Mouse (Mus musculus): Measurements from ENCODE around the gene Cyp2r1. TPM values are rescaled to one million over a fixed set of nuclear protein-coding genes. Genes with fewer than 3 reads are reported as not detected.
A peak's percentile ranks its signal among the peaks of the same experiment; 100 is the strongest.
"Not testable (repeated sequence)": the region's sequence is repeated elsewhere in the genome, so short reads cannot be mapped to it uniquely, and the experiment has no call there.

The Cyp2r1 gene
- polyA plus RNA-seq (2015; fragmentation: Nextera tagmentation; extraction: Ambion mirVana) = 1.9 and 2.1 TPM in 2 replicates

DNA sequence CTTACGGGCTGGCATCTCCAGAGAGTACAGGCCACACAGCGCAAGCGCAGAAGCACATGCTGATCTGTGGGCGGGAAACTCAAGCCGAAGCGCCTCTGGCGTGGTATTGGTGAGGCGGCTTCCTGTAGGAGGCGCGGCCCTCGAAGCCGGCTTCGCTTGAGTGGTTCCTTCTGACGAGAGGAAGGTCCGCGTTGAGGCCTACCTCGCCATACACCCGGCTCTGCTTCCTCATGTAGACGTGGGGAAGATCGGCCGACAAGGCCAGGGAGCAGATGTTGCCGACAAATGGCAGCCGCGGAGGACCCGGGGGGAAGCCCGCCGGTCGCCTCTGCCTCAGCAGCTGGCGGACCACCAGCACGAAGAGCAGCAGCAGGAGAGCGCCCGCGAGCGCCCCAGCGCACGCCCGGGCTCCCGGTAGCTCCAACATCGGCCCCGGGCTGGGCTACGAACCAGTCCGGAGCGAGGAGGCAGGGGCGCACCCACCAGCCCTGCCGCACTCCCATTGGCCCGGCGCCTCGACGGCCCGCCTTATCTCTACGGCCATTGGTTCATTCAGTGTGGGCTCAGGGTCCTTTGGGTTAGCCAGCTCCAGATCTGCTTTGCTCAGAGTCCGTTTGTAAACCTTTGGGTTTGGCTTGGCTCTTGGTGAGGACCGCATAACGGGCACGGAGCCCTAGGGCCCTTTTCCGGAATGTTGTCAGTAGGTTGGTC is at the start of gene Cyp2r1:
Cyp2r1 (minus strand) TSS at position 442 of the 711 bp plus-strand sequence.
- Histone ChIP-seq H3K9ac (ENCODE audit: low read length) (peak within 1 kb of the TSS; percentile 84), H3K27ac (ENCODE audit: low read length) (peak within 1 kb of the TSS; percentile 92), H3K9me3 (ENCODE audit: control insufficient read depth, low read length) (no peaks in the 10 kb centered on the region), H3K36me3 (ENCODE audit: control insufficient read depth, insufficient read depth, low read length) (no peaks in the 10 kb centered on the region), H3K4me3 (ENCODE audit: low read length) (peak within 1 kb of the TSS; percentile 72), H3K4me1 (replicated peaks; ENCODE audit: control insufficient read depth, insufficient read depth, low read length) (no peaks in the 10 kb centered on the region), H3K27me3 (ENCODE audit: control insufficient read depth, insufficient read depth, low read depth, low read length) (no peaks in the 10 kb centered on the region), H3K4me2 (ENCODE audit: low read depth, low read length) (peak within 1 kb of the TSS; percentile 96)
- 3% methylated on average over 50 of the region's 56 CpGs for WGBS
- ATAC-seq (ENCODE audit: low read depth) = peak; percentile 100

DNA sequence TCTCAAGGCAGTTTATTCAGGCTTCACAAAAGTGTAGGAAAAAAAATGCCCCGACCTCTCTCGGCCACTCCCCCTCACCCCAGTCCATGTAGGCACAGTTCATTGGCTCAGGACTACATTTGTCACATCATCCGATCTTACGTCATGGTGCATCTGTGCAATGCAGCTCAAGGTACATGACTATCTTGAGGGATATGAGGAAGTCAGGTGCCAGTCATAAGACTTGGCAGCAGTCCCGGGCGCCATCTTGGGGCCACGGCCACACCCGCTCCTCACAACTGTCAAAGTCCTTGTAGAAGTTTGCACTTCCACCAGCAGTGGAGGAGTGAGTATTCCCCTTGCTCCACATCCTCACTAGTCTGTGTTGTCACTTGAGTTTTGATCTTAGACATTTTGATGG is 31.6 kb upstream of the Cyp2r1 start:
- H3K4me3 ChIP-seq (ENCODE audit: low read length); H3K4me1 ChIP-seq (replicated peaks; ENCODE audit: control insufficient read depth, insufficient read depth, low read length); H3K27ac ChIP-seq (ENCODE audit: low read length); H3K36me3 ChIP-seq (ENCODE audit: control insufficient read depth, insufficient read depth, low read length); H3K9me3 ChIP-seq (ENCODE audit: control insufficient read depth, low read length); H3K27me3 ChIP-seq (ENCODE audit: control insufficient read depth, insufficient read depth, low read depth, low read length); H3K9ac ChIP-seq (ENCODE audit: low read length); H3K4me2 ChIP-seq (ENCODE audit: low read depth, low read length); ATAC-seq (ENCODE audit: low read depth): not testable (repeated sequence)
- WGBS = 88% methylated on average over 8 of the region's 8 CpGs

DNA sequence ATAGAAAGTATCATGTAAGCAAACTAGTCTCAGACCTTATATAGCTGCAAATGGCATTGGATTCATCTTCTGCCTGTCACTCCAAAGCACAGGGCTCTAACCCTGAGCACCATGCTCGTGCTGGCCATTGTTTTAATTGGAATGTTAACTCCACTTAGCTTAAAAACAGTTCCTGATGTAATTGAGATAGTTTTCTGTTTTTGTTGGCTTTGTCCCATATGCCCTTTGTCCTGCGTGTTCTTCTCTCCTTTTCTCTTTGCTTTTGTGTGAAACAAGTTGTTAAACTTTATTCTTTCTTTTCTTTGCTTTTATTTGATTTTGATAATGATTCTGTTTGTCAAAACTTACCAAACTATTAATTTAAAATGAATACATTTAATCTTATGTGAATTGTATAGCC is 19.7 kb upstream of the Cyp2r1 start:
- WGBS = 43% methylated on average over 2 of the region's 2 CpGs
- H3K4me3 ChIP-seq (ENCODE audit: low read length) = no peak overlapping the region
- no peaks in the 10 kb centered on the region for H3K36me3 ChIP-seq (ENCODE audit: control insufficient read depth, insufficient read depth, low read length)
- H3K4me1 ChIP-seq (replicated peaks; ENCODE audit: control insufficient read depth, insufficient read depth, low read length) = no peaks in the 10 kb centered on the region
- no peak overlapping the region for H3K4me2 ChIP-seq (ENCODE audit: low read depth, low read length)
- H3K27ac ChIP-seq (ENCODE audit: low read length) = no peak overlapping the region
- no peak overlapping the region for H3K9ac ChIP-seq (ENCODE audit: low read length)
- H3K9me3 ChIP-seq (ENCODE audit: control insufficient read depth, low read length) = no peaks in the 10 kb centered on the region
- ATAC-seq (ENCODE audit: low read depth) = no peak
- H3K27me3 ChIP-seq (ENCODE audit: control insufficient read depth, insufficient read depth, low read depth, low read length) = no peaks in the 10 kb centered on the region

DNA sequence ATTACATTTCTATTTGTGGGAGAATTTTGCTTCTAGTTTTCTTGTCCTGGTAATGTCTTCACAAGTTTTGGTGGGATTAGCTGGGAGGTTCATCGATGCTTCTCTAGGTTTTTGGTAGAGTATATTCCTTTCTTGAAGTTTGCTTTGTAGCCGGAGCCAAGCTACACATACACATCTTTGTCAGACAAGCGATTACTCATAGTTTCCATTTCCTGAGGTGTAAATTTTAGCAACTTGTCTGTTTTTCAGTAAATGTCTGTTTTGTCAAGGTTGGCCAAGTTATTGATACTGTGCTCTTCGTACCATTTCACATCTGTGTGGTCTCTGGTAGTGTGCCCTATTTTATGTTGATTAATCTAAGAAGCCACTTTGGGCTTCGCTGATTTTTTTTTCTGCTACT is 18.4 kb upstream of the Cyp2r1 start:
- 65% methylated on average over 5 of the region's 5 CpGs for WGBS
- no peak overlapping the region for H3K27ac ChIP-seq (ENCODE audit: low read length)
- no peak overlapping the region for H3K9ac ChIP-seq (ENCODE audit: low read length)
- H3K36me3 ChIP-seq (ENCODE audit: control insufficient read depth, insufficient read depth, low read length) = no peaks in the 10 kb centered on the region
- no peak for ATAC-seq (ENCODE audit: low read depth)
- no peaks in the 10 kb centered on the region for H3K9me3 ChIP-seq (ENCODE audit: control insufficient read depth, low read length)
- H3K4me2 ChIP-seq (ENCODE audit: low read depth, low read length) = no peak overlapping the region
- no peaks in the 10 kb centered on the region for H3K4me1 ChIP-seq (replicated peaks; ENCODE audit: control insufficient read depth, insufficient read depth, low read length)
- H3K4me3 ChIP-seq (ENCODE audit: low read length) = no peak overlapping the region
- no peaks in the 10 kb centered on the region for H3K27me3 ChIP-seq (ENCODE audit: control insufficient read depth, insufficient read depth, low read depth, low read length)

DNA sequence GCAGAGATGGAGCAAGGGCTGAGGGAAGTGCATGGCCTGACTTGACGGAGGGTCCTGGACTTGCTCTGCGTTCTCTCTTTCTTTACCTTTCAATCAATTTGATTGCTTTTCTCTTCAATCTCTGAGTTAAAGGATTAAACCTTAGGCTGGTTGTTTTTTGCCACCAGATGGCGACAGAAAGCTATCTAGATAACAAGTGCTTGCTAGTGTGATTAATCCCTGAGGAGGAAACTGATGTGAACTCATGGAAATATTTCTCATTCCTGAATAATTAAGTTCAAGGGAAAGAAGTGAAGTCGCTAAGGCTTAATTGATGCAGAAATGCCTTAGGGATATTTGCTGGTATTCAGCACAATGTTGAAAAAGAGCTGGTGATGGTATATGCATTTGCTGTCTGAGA is 17.7 kb upstream of the Cyp2r1 start:
- no peak overlapping the region for H3K4me2 ChIP-seq (ENCODE audit: low read depth, low read length)
- H3K4me3 ChIP-seq (ENCODE audit: low read length) = no peak overlapping the region
- WGBS = 4% methylated on average over 4 of the region's 4 CpGs
- no peak for ATAC-seq (ENCODE audit: low read depth)
- H3K4me1 ChIP-seq (replicated peaks; ENCODE audit: control insufficient read depth, insufficient read depth, low read length) = no peaks in the 10 kb centered on the region
- H3K27me3 ChIP-seq (ENCODE audit: control insufficient read depth, insufficient read depth, low read depth, low read length) = no peaks in the 10 kb centered on the region
- H3K36me3 ChIP-seq (ENCODE audit: control insufficient read depth, insufficient read depth, low read length) = no peaks in the 10 kb centered on the region
- H3K9ac ChIP-seq (ENCODE audit: low read length) = no peak overlapping the region
- H3K27ac ChIP-seq (ENCODE audit: low read length) = no peak overlapping the region
- no peaks in the 10 kb centered on the region for H3K9me3 ChIP-seq (ENCODE audit: control insufficient read depth, low read length)

DNA sequence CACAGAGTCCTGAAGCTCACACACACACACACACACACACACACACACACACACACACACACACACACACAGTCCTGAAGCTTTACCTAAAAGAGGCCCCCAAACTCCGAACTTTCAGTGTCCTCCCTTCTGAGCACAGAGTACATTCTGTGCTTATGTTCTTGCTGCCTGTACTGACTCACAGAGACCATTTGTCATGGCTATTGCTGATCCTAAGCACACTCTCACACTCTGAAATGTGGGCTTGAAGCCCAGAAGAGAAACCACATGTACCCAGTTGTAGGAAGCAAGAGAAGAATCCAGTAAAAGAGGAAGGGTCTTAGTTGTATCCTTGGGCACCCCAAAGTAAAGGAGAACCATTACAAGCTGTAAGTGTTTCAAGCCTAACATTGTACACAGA is 14.9 kb upstream of the Cyp2r1 start:
- H3K9ac ChIP-seq (ENCODE audit: low read length) = no peak overlapping the region
- no peaks in the 10 kb centered on the region for H3K36me3 ChIP-seq (ENCODE audit: control insufficient read depth, insufficient read depth, low read length)
- H3K27me3 ChIP-seq (ENCODE audit: control insufficient read depth, insufficient read depth, low read depth, low read length) = no peaks in the 10 kb centered on the region
- H3K4me3 ChIP-seq (ENCODE audit: low read length) = no peak overlapping the region
- H3K4me2 ChIP-seq (ENCODE audit: low read depth, low read length) = no peak overlapping the region
- H3K9me3 ChIP-seq (ENCODE audit: control insufficient read depth, low read length) = no peaks in the 10 kb centered on the region
- no peak overlapping the region for H3K27ac ChIP-seq (ENCODE audit: low read length)
- H3K4me1 ChIP-seq (replicated peaks; ENCODE audit: control insufficient read depth, insufficient read depth, low read length) = no peaks in the 10 kb centered on the region
- WGBS = 79% methylated on average over 1 of the region's 1 CpGs
- ATAC-seq (ENCODE audit: low read depth) = no peak

DNA sequence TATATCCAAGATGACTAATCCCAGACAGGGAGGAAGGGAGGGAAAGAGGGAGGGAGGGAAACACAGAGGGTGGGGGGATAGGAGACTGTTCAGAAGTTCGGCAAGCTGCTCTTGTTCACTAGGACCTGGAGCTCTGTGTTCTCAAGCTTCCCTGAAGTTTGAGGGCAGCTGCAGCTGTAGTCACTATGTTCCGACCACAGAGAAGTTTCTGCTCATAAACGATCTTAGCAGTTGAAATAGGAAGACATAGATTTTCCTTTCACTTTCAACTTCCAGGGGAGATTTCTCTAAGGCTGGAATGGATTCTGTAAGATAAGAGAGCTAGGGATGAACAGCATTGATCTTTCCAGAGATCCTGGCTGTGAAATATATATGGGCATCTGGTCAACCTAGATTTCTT is 14.2 kb upstream of the Cyp2r1 start:
- no peak for ATAC-seq (ENCODE audit: low read depth)
- no peak overlapping the region for H3K27ac ChIP-seq (ENCODE audit: low read length)
- 65% methylated on average over 3 of the region's 3 CpGs for WGBS
- H3K9ac ChIP-seq (ENCODE audit: low read length) = no peak overlapping the region
- H3K36me3 ChIP-seq (ENCODE audit: control insufficient read depth, insufficient read depth, low read length) = no peaks in the 10 kb centered on the region
- H3K4me3 ChIP-seq (ENCODE audit: low read length) = no peak overlapping the region
- H3K9me3 ChIP-seq (ENCODE audit: control insufficient read depth, low read length) = no peaks in the 10 kb centered on the region
- no peak overlapping the region for H3K4me2 ChIP-seq (ENCODE audit: low read depth, low read length)
- no peaks in the 10 kb centered on the region for H3K4me1 ChIP-seq (replicated peaks; ENCODE audit: control insufficient read depth, insufficient read depth, low read length)
- no peaks in the 10 kb centered on the region for H3K27me3 ChIP-seq (ENCODE audit: control insufficient read depth, insufficient read depth, low read depth, low read length)

DNA sequence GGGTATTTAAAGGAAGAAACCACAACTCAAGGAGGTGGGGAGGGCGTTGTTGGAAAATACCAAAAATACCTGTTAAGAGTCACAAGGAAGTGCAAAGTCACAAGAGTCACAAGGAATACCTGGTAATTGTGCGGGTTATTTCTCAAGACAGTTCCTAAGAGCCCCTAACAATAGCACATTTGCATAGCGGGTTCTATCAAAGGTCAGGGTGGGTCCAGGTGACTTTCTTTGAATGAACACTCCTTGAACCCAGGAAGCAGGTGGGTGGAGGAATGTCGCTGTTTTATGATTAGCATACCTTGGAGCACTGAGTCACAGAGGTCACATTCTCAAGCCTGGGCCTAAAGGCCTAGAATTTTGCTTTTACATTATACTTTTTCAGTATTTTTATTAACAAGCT is 11.1 kb upstream of the Cyp2r1 start:
- H3K27ac ChIP-seq (ENCODE audit: low read length); H3K4me3 ChIP-seq (ENCODE audit: low read length); H3K9ac ChIP-seq (ENCODE audit: low read length); H3K27me3 ChIP-seq (ENCODE audit: control insufficient read depth, insufficient read depth, low read depth, low read length); H3K9me3 ChIP-seq (ENCODE audit: control insufficient read depth, low read length); H3K36me3 ChIP-seq (ENCODE audit: control insufficient read depth, insufficient read depth, low read length); ATAC-seq (ENCODE audit: low read depth); H3K4me2 ChIP-seq (ENCODE audit: low read depth, low read length); H3K4me1 ChIP-seq (replicated peaks; ENCODE audit: control insufficient read depth, insufficient read depth, low read length): not testable (repeated sequence)
- 87% methylated on average over 4 of the region's 4 CpGs for WGBS

DNA sequence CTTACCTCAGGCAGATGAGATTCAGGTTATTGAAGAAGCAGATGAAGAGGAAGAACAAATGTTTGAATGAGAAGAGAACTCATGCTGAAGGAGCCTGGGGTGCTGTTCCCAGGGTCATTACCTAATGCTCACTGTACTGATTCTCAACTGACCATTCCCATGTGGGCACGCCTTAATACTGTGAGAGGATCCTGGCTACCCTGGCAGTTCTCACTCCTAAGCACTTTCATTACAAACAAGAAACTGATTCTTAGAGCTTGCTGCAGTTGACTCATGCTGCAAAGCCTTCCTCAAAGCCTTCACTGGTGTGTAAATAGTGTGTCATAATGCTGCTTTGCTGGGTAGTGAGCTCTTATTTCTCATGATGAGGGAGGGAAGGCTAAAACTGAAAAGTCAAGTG is 26.6 kb downstream of the Cyp2r1 start:
- WGBS = 84% methylated on average over 1 of the region's 1 CpGs
- Histone ChIP-seq H3K4me3 (ENCODE audit: low read length) (no peak overlapping the region), H3K36me3 (ENCODE audit: control insufficient read depth, insufficient read depth, low read length) (0 out of 2 replicates have a peak, but pooled peaks cover 3% of the 10 kb centered on the region), H3K27me3 (ENCODE audit: control insufficient read depth, insufficient read depth, low read depth, low read length) (no peaks in the 10 kb centered on the region), H3K4me2 (ENCODE audit: low read depth, low read length) (no peak overlapping the region), H3K9me3 (ENCODE audit: control insufficient read depth, low read length) (no peaks in the 10 kb centered on the region), H3K4me1 (replicated peaks; ENCODE audit: control insufficient read depth, insufficient read depth, low read length) (no peaks in the 10 kb centered on the region; the same call in 1 of the 2 replicates), H3K27ac (ENCODE audit: low read length) (0 out of 2 replicates have a peak overlapping the region, but pooled peaks have one; percentile 20), H3K9ac (ENCODE audit: low read length) (no peak overlapping the region)
- ATAC-seq (ENCODE audit: low read depth) = 0 out of 2 replicates have a peak, but pooled peaks have one; percentile 41

All from lung, embryonic 16.5 days (tissue).